29 mouse cellular contexts compared by ENCODE assay signal in genomic region chr1:113089466-113089865, GRCm38 (mm10).
"Had no signal": no experiment of that assay in that cellular context is flagged by ENCODE, and none has a peak within 500 bp of the region (broad histone marks: within the 10 kb centered on the region; RNA-seq: fewer than 3 reads in every experiment).

No protein-coding gene starts in this region.

- H3K9ac ChIP-seq: embryonic facial prominence, embryonic 12.5 days; embryonic facial prominence, embryonic 13.5 days; embryonic facial prominence, embryonic 15.5 days; forebrain, embryonic 12.5 days; forebrain, embryonic 13.5 days; forebrain, embryonic 15.5 days; forebrain, postnatal 0 days had no signal

- H3K9me3 ChIP-seq: embryonic facial prominence, embryonic 10.5 days; embryonic facial prominence, embryonic 12.5 days; embryonic facial prominence, embryonic 13.5 days; embryonic facial prominence, embryonic 15.5 days; forebrain, embryonic 10.5 days; forebrain, embryonic 12.5 days; forebrain, embryonic 13.5 days; forebrain, embryonic 15.5 days had no signal

- H3K4me1 ChIP-seq: embryonic facial prominence, embryonic 10.5 days; embryonic facial prominence, embryonic 12.5 days; embryonic facial prominence, embryonic 13.5 days; embryonic facial prominence, embryonic 15.5 days; forebrain, embryonic 10.5 days; forebrain, embryonic 12.5 days; forebrain, embryonic 13.5 days; forebrain, embryonic 15.5 days had no signal

- H3K4me3 ChIP-seq: embryonic facial prominence, embryonic 10.5 days; embryonic facial prominence, embryonic 12.5 days; embryonic facial prominence, embryonic 13.5 days; embryonic facial prominence, embryonic 15.5 days; erythroblast, embryonic 14.5 days; forebrain, embryonic 10.5 days; forebrain, embryonic 12.5 days; forebrain, embryonic 13.5 days; forebrain, embryonic 15.5 days; gastrocnemius, adult 2 months; heart, adult 2 months had no signal

- ATAC-seq: forebrain, embryonic 13.5 days; forebrain, embryonic 14.5 days; forebrain, embryonic 15.5 days; forebrain, embryonic 16.5 days; forebrain, postnatal 0 days had no signal

- H3K27ac ChIP-seq: embryonic facial prominence, embryonic 10.5 days; embryonic facial prominence, embryonic 12.5 days; embryonic facial prominence, embryonic 13.5 days; embryonic facial prominence, embryonic 15.5 days; forebrain, embryonic 10.5 days; forebrain, embryonic 12.5 days; forebrain, embryonic 13.5 days; forebrain, embryonic 15.5 days; gastrocnemius, adult 2 months; heart, adult 2 months had no signal

- H3K36me3 ChIP-seq: embryonic facial prominence, embryonic 10.5 days; embryonic facial prominence, embryonic 12.5 days; embryonic facial prominence, embryonic 13.5 days; embryonic facial prominence, embryonic 15.5 days; forebrain, embryonic 10.5 days; forebrain, embryonic 12.5 days; forebrain, embryonic 15.5 days had no signal

- DNase-seq: cerebellum, adult 2 months; cerebellum, adult 8-10 months; cerebellum, adult 9-10 months; cerebellum, adult 9-11 months; cerebellum, postnatal 10 days; cerebellum, postnatal 14 days; cerebellum, postnatal 25 days; cerebellum, postnatal 36 days; embryo, embryonic 11 days; forebrain, postnatal 0 days; gastrocnemius, adult 2 months; gastrocnemius, postnatal 10 days; gastrocnemius, postnatal 14 days; gastrocnemius, postnatal 25 days; gastrocnemius, postnatal 36 days; heart, adult 11 months; heart, adult 18-20 months; heart, adult 2 months had no signal

- H3K27me3 ChIP-seq: embryonic facial prominence, embryonic 12.5 days; embryonic facial prominence, embryonic 13.5 days; embryonic facial prominence, embryonic 15.5 days; forebrain, embryonic 12.5 days; forebrain, embryonic 13.5 days; forebrain, embryonic 15.5 days had no signal

- H3K4me2 ChIP-seq: embryonic facial prominence, embryonic 12.5 days; embryonic facial prominence, embryonic 13.5 days; embryonic facial prominence, embryonic 15.5 days; forebrain, embryonic 12.5 days; forebrain, embryonic 13.5 days; forebrain, embryonic 15.5 days had no signal
